Mouse (Mus musculus) heart, postnatal 36 days (tissue): Measurements from ENCODE around the gene Rflna. TPM values are rescaled to one million over a fixed set of nuclear protein-coding genes. Genes with fewer than 3 reads are reported as not detected.

Experiments used
- DNase-seq, 2 experiments: peaks; one replicate each; pipeline ENCODE4 v3.0.0; 2021 to 2022
- intact Hi-C: fragments of 180-260 bp; cut with DNase I; formaldehyde crosslinking; loops from one replicate; pipeline ENCODE4 v1.15.1; 2025
- total RNA-seq, 2 experiments: library from RNA; stranded (reverse); gene quantifications; 2 replicates each; pipeline ENCODE4 v1.2.3; 2021

Rflna gene
- total RNA-seq = under 1 TPM in 1 of 2 experiments, not detected in 1; 0.47 TPM

DNA sequence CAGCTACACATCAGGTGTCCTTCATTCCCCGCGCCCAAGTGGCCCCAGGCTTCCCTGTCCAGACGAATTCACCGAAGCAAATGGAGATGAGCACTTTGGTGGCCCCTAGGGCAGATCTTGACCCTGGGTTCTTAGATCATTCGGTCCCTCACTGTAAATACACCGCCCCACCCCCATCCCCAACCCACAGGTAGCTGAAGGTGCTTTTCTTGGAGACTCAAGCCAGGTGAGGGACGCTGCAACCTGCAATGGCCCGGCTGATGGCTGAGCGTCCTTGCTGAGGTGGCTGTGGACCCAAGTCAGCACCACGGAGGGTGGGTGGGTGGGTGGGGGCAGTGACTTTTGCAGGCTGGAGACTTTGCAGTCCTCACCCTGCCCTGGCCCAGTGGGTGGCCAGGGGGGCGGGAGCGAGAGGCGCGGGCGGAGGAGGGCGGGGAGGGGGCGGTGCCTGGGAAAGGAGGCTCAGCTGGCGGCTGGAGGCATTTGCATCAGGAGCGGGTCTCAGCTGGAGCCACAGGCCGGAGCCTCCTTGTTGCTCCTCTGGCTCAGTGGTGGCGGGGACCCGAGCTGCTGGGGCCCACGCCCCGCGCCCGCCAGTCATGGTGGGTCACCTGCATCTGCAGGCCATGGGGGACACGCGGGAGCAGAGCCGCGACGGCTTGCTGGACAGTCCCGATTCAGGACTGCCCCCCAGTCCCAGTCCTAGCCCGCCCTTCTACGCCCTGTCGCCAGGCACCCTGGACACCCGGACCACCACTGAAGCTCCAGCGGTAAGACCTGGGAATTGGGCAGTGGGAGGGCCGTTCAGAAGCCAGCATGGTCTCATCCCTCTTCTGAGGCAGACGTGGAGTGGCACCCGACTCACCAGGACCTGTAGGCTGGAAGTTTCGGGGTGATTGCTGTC is at the start of gene Rflna:
Rflna (plus strand) TSS at position 253 of the 904 bp plus-strand sequence.
- intact Hi-C loops = no loop called here
- no peak for DNase-seq

DNA sequence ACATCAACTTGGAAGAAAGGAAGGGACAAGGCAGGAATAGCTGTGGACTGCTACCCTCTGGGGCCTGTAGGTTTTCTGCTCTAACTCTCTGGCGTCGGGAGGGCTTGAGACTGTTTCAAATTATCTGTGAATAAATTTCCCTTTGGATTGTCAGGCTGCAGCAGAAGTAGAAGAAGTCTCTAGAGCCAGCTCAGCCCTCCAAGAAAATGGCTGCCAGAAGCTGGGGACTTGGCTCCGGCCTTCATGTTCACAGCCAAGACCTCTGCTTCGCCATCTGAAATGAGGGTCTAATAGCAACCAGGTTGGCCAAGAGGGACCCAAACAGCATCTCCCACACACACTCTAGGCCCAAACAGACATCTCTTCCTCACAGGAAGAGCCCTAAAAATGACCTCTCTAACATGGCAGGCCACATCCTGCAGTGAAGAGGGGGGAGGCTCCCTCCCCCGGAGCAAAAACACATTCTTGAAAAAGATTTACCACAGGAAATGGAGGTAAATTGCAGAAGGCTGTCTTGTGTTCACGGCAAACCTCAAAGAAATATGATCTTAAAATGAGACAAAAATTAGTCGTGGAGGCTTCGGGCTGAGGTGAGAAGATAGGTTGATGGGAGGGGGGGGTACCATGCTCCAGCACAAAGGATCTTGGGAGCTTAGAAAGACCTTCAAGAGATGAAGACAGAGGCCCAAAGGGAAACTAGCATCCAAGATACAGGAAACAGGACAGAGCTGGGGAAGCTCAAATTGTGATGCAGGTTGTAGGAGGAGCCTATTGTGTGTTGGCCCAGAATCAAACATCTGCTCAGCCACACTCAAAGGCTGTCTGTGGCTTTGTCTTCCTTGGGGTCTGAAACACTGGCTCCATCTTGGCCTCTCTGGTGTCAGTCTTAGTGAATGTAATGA is 48.4 kb upstream of the Rflna start:
- intact Hi-C loops = no loop called here
- DNase-seq = no peak

- intact Hi-C loops = no loop called here
- DNase-seq = no peak
Observed at GRCm38 (mm10) chr5:124957491-124957890, 45.5 kb upstream of the Rflna start.

- no peak for DNase-seq
- intact Hi-C loops = loop anchor here (2.0 kb wide), 1 partner anchor 34 kb away; no protein-coding TSS in a partner anchor
Observed at GRCm38 (mm10) chr5:124959099-124959498, 43.9 kb upstream of the Rflna start.

- intact Hi-C loops = no loop called here
Observed at GRCm38 (mm10) chr5:124960131-124960901, 42.7 kb upstream of the Rflna start.

GRCm38 (mm10) chr5:124961433-124961832 is 41.6 kb upstream of the Rflna start:
- no peak for DNase-seq
- intact Hi-C loops = no loop called here

More at GRCm38 (mm10) chr5:124960131-124960901, 42.7 kb upstream of the Rflna start:
- peak; percentile 62 to 68 for DNase-seq

DNA sequence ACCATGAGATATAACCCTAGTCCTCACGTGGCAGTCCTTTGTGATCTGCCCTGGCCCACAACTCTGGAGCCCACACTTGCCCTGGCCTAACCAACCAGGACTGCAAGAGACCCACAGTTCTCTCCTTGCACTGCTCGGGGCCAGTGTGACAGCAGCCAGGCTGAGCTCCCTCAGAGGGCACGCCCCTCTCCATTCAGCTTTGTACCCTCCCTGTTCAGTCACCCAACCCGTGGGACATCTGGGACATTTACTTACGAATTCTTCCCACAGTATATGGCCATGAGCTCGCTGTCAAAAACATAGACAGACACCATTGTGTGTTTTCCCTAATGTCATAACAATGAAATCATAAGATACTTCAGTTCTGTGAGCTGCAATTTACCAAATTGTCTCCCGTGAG is 40.3 kb upstream of the Rflna start:
- no peak for DNase-seq
- intact Hi-C loops = no loop called here

- intact Hi-C loops = no loop called here
- DNase-seq = peak; percentile 36 to 47
Observed at GRCm38 (mm10) chr5:124963806-124964672, 39.0 kb upstream of the Rflna start.

DNA sequence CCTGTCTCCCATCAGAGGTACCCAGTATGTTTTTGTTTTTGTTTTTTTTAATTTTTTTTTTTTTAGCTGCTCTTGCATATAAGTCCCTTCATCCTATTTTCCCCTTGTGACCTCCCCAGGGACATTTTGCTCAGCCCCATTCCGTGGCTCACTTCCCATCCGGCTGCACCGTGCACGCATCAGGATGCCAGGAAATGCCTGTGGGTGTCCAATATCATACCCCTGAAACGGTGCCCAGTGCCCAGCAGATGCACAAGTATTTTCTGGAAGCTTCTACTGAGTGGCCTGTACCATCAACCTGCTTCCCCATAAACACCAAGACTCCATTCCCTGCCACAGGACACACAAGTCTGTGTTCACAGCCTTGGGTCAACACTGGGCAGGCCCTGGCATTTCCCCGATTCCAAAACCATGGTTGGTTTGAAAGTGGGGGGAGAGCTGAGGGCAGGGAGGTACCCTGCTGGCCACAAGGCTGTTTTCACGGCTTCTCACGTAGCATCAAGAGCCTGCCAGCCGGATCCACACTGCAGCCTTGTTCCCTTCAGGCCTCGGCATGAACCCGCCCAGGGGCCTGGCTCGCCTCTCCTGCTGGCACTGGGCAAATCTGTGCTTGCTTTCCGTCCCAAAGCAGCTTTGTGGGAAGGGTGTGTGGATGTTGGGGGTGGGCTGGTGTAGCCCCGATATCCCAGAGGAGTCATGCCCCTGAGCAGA is 36.2 kb upstream of the Rflna start:
- intact Hi-C loops = no loop called here
- no peak for DNase-seq

GRCm38 (mm10) chr5:124969790-124970189 is 33.2 kb upstream of the Rflna start:
- intact Hi-C loops = no loop called here
- DNase-seq = no peak

DNA sequence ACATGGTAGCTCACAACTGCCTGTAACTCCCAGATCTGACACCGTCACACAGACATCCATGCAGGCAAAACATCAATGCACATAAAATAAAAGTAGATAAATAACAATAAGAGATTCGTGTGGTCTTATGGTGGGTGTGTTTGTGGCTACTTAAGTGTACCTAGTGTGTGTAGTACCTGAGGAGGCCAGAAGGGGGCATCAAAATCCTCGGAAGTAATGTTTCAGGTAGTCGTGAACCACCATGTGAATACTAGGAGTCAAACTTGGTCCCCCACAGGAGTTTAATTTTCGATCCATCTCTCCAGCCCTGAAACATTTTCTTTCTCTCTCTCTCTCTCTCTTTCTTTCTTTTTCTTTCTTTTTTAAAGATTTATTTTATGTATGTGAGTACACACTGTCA is 16.8 kb upstream of the Rflna start:
- no peak for DNase-seq
- intact Hi-C loops = no loop called here

- intact Hi-C loops = no loop called here
- no peak for DNase-seq
Observed at GRCm38 (mm10) chr5:124986656-124987055, 16.4 kb upstream of the Rflna start.

GRCm38 (mm10) chr5:124989724-124990123 is 13.3 kb upstream of the Rflna start:
- intact Hi-C loops = no loop called here
- DNase-seq = peak in 1 of 2 experiments; percentile 39

DNA sequence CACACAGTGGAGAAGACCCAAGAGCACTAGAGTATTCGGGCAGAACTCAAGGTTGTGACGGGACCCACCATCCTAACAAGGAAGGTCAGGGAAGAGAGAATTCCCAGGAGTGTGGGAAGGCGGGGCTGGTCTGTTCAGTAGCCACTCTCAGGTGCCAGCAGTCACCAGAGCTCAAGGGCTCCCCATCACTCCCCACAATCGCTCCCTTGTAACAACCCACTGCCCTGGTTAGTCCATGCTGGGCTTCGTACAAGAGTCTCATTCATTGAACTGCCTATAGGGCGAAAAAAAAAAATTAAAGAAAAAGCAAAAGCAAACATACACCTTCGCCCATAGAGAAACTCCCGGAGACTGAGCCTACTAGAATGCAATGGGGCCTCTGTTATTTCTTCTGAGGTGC is 10.7 kb upstream of the Rflna start:
- DNase-seq = no peak
- intact Hi-C loops = loop anchor here (2.0 kb wide), 1 partner anchor 34 kb away; no protein-coding TSS in a partner anchor

GRCm38 (mm10) chr5:124992891-124993290 is 10.1 kb upstream of the Rflna start:
- peak in 1 of 2 experiments; percentile 52 for DNase-seq
- intact Hi-C loops = loop anchor here (2.0 kb wide), 1 partner anchor 34 kb away; no protein-coding TSS in a partner anchor

GRCm38 (mm10) chr5:124996816-124997215 is 6.2 kb upstream of the Rflna start:
- intact Hi-C loops = no loop called here
- no peak for DNase-seq

DNA sequence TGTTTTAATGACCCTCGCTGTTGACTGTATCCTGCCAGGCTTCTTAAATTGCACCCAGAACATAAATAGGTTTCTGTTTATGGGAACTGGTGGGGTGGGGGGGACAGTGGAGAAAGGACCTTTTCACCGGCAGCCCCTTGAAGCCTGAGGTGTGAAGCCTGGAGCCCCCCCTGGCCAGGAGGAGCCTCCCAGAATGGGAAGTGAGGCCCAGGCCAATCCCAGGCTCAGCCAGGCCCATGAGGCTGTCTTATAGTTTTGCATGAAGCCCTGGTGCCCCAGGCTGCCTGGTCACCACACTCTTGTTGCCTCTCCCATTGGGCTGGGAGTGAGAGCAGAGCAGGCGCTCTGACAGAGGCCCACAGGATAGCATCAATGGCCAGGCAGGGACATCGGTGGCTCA is 5.1 kb upstream of the Rflna start:
- intact Hi-C loops = no loop called here
- no peak for DNase-seq

DNA sequence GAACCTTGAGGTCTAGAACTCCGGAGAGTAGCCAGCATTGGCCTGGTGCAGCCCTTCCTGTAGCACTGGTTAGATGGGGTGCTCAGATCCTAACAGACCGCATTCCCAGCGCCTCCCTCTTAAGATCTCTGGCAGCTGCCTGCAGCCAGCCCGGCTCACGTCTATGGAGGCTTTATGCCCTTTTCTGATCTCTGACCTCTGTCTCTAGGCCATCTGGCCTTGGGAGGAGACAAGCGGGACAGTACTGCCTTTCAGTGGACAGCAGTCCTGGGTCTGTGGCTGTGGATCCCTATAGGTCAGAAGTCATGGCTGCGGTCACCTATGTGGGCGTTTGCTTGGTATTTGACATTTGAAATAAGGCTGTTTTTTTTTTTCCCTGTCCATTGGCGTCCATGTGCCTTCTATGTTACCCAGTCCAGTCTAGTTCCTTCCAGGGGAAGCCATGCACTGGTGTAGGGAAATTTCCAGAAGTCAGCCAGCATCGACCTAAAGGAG is 2.2 kb upstream of the Rflna start:
- no peak for DNase-seq
- intact Hi-C loops = no loop called here

- DNase-seq = no peak
- intact Hi-C loops = no loop called here
Observed at GRCm38 (mm10) chr5:125003873-125004255, 843 bp downstream of the Rflna start.
